Mouse (Mus musculus) right cerebral cortex, postnatal 4 days (tissue): Measurements from ENCODE around the gene Ubr1.
A peak's percentile ranks its signal among the peaks of the same experiment; 100 is the strongest.

Experiments used
- DNase-seq: peaks from one replicate; pipeline ENCODE4 v3.0.0-alpha.2; 2022

Ubr1 gene

GRCm38 (mm10) chr2:120850424-120851082, 120.0 kb downstream of the Ubr1 start, which contains the start of gene Ttbk2:
TSS of gene Ttbk2 (minus strand) at chr2:120850604.
- DNase-seq: peak; percentile 97

GRCm38 (mm10) chr2:120849449-120850423, 120.8 kb downstream of the Ubr1 start, which contains the start of gene Cdan1:
TSS of gene Cdan1 (minus strand) at chr2:120850128.
- DNase-seq: peak; percentile 54

- DNase-seq: no peak
Measured at GRCm38 (mm10) chr2:120845280-120845679, 125.2 kb downstream of the Ubr1 start.

DNA sequence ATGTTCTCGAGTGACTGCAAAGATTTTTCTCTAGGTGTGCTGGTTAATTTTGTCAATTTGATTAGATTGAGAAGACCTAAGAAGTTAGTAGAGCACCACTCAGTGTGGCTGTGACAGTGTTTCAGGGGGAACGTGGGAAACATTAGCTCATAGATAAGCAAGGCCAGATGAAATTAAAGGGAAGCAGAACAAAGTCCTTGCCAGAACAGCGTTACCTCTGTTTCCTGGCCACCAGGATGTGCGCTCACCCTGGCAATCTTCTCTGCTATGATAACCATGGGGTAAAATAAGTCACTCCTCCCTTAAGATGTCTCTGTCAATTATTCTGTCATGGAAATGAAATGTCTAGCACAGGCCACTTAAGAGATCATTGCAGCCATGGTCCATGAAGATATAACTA, 126.5 kb downstream of the Ubr1 start:
- DNase-seq: no peak

DNA sequence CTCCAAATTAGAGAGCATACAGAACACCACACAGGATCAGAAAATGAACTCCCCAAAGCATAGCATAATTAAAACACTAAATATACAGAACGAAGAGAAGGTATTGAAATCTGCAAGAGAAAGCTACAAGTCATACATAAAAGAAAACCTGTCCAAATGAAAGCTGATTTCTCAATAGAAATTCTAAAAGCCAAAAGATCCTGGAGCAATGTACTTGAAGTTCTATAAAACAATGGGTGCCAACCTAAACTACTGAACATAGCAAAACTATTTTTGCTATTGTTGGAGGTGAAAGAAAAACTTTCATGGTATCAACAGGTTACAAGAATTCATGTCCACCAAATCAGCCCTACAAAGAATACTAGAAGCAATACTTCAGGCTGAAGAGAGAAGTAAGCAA, 129.3 kb downstream of the Ubr1 start:
- no peak for DNase-seq

DNA sequence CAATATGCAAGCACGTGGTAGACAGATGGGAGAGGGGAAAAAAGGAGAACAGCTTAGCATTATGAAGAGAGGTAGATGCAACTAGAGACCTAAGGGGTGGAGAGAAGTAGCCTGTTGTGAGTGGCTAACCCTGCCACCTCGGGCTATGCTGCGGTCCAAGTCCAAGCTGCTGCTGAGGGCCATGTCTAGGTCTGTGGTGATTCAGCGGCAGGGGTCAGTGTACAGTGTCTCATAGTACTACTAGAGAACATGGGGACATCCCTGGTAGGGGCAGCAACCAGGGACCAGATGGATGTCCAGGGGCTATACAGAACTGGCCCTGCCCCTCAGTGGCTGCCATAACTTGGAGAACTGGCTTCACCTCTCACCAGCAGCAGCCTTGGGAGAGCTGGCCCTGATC, 135.3 kb downstream of the Ubr1 start:
- no peak for DNase-seq

DNA sequence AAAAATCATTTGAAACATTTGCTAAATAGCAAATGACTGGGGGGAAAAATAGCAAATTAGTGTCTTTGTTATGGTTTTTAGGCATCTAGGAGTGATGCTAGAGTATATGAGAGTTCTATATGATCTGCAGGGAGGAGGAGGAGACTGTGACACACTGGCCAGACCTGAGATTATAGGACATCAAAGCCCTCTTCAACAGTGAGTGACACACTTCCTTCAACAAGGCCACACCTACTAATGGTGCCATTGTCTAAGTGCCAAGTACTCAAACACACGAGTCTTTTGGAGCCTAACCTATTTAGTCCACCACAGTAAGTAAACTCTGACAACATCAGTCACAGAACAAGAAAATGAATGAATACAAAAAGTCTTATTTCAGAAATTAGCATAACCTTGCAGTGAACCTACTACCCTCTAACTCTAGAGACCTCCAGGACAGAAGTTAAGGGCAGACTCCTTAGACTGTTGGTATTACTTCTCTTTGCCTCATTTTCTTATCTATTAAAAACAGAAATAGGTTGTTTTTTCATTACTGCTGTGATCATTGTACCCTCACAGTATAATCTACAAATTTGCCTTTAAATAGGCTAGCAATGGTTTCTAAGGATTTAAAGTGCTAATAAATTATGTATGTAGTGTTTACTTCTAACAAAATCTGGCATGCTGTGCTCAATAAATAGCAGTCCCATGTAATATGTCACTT, 143.4 kb downstream of the Ubr1 start:
- no peak for DNase-seq
